Mouse (Mus musculus): ENCODE measurements around the gene Ntn1. TPM values are rescaled to one million over a fixed set of nuclear protein-coding genes. Genes with fewer than 3 reads are reported as not detected.

The Ntn1 gene
- polyA plus RNA-seq, 1 experiment from 2014 or later: 15.7 TPM

- Histone ChIP-seq H3K4me3 (ENCODE audit: low read depth, low read length) (no peak overlapping the region), H3K4me1 (ENCODE audit: control insufficient read depth, insufficient read depth, low read length) (0 out of 2 replicates have a peak, but pooled peaks cover 3% of the 10 kb centered on the region), H3K27me3 (ENCODE audit: control insufficient read depth, insufficient read depth, low read length) (no peaks in the 10 kb centered on the region), H3K27ac (ENCODE audit: low read depth, low read length) (no peak overlapping the region), H3K9ac (replicated peaks; ENCODE audit: low read depth, low read length) (no peak overlapping the region), H3K36me3 (ENCODE audit: control insufficient read depth, insufficient read depth, low read length) (no peaks in the 10 kb centered on the region), H3K9me3 (ENCODE audit: control insufficient read depth, low read length) (no peaks in the 10 kb centered on the region), H3K4me2 (ENCODE audit: low read depth, low read length) (no peak overlapping the region)
- no peak for ATAC-seq (ENCODE audit: low read depth)
- 74% methylated on average over 8 of the region's 8 CpGs for WGBS
These were observed 201.5 kb downstream of the Ntn1 start for GRCm38 (mm10) chr11:68199103-68199502.

GRCm38 (mm10) chr11:68198696-68199095, 201.9 kb downstream of the Ntn1 start:
- Histone ChIP-seq H3K4me1 (ENCODE audit: control insufficient read depth, insufficient read depth, low read length) (no peaks in the 10 kb centered on the region), H3K36me3 (ENCODE audit: control insufficient read depth, insufficient read depth, low read length) (no peaks in the 10 kb centered on the region), H3K27me3 (ENCODE audit: control insufficient read depth, insufficient read depth, low read length) (no peaks in the 10 kb centered on the region), H3K4me3 (ENCODE audit: low read depth, low read length) (no peak overlapping the region), H3K9ac (replicated peaks; ENCODE audit: low read depth, low read length) (no peak overlapping the region), H3K9me3 (ENCODE audit: control insufficient read depth, low read length) (no peaks in the 10 kb centered on the region), H3K4me2 (ENCODE audit: low read depth, low read length) (no peak overlapping the region), H3K27ac (ENCODE audit: low read depth, low read length) (no peak overlapping the region)
- no peak for ATAC-seq (ENCODE audit: low read depth)
- WGBS: 66% methylated on average over 10 of the region's 10 CpGs

- Histone ChIP-seq H3K36me3 (ENCODE audit: control insufficient read depth, insufficient read depth, low read length) (no peaks in the 10 kb centered on the region), H3K4me3 (ENCODE audit: low read depth, low read length) (no peak overlapping the region), H3K4me2 (ENCODE audit: low read depth, low read length) (no peak overlapping the region), H3K27ac (ENCODE audit: low read depth, low read length) (no peak overlapping the region), H3K9me3 (ENCODE audit: control insufficient read depth, low read length) (no peaks in the 10 kb centered on the region), H3K27me3 (ENCODE audit: control insufficient read depth, insufficient read depth, low read length) (no peaks in the 10 kb centered on the region), H3K9ac (replicated peaks; ENCODE audit: low read depth, low read length) (no peak overlapping the region), H3K4me1 (ENCODE audit: control insufficient read depth, insufficient read depth, low read length) (no peaks in the 10 kb centered on the region)
- ATAC-seq (ENCODE audit: low read depth): no peak
- WGBS: 96% methylated on average over 11 of the region's 11 CpGs
These were observed 203.2 kb downstream of the Ntn1 start for GRCm38 (mm10) chr11:68197471-68197870.

- H3K4me2 ChIP-seq (ENCODE audit: low read depth, low read length): no peak overlapping the region
- 68% methylated on average over 6 of the region's 6 CpGs for whole genome bisulfite sequencing
- H3K4me1 ChIP-seq (ENCODE audit: control insufficient read depth, insufficient read depth, low read length): no peaks in the 10 kb centered on the region
- no peaks in the 10 kb centered on the region for H3K27me3 ChIP-seq (ENCODE audit: control insufficient read depth, insufficient read depth, low read length)
- no peak overlapping the region for H3K9ac ChIP-seq (replicated peaks; ENCODE audit: low read depth, low read length)
- no peaks in the 10 kb centered on the region for H3K9me3 ChIP-seq (ENCODE audit: control insufficient read depth, low read length)
- no peak overlapping the region for H3K27ac ChIP-seq (ENCODE audit: low read depth, low read length)
- H3K4me3 ChIP-seq (ENCODE audit: low read depth, low read length): no peak overlapping the region
- no peak for ATAC-seq (ENCODE audit: low read depth)
- no peaks in the 10 kb centered on the region for H3K36me3 ChIP-seq (ENCODE audit: control insufficient read depth, insufficient read depth, low read length)
These were observed 204.1 kb downstream of the Ntn1 start for GRCm38 (mm10) chr11:68196566-68196965.

GRCm38 (mm10) chr11:68195693-68196176, 204.9 kb downstream of the Ntn1 start:
- Histone ChIP-seq H3K9ac (replicated peaks; ENCODE audit: low read depth, low read length) (no peak overlapping the region), H3K27me3 (ENCODE audit: control insufficient read depth, insufficient read depth, low read length) (no peaks in the 10 kb centered on the region), H3K4me1 (ENCODE audit: control insufficient read depth, insufficient read depth, low read length) (no peaks in the 10 kb centered on the region), H3K36me3 (ENCODE audit: control insufficient read depth, insufficient read depth, low read length) (no peaks in the 10 kb centered on the region), H3K9me3 (ENCODE audit: control insufficient read depth, low read length) (no peaks in the 10 kb centered on the region), H3K27ac (ENCODE audit: low read depth, low read length) (no peak overlapping the region), H3K4me2 (ENCODE audit: low read depth, low read length) (no peak overlapping the region), H3K4me3 (ENCODE audit: low read depth, low read length) (no peak overlapping the region)
- ATAC-seq (ENCODE audit: low read depth): peak; percentile 56; the same call in 1 of the 2 replicates
- 65% methylated on average over 10 of the region's 10 CpGs for WGBS

- no peak overlapping the region for H3K4me2 ChIP-seq (ENCODE audit: low read depth, low read length)
- H3K27ac ChIP-seq (ENCODE audit: low read depth, low read length): no peak overlapping the region
- no peak overlapping the region for H3K4me3 ChIP-seq (ENCODE audit: low read depth, low read length)
- ATAC-seq (ENCODE audit: low read depth): no peak
- no peak overlapping the region for H3K9ac ChIP-seq (replicated peaks; ENCODE audit: low read depth, low read length)
- no peaks in the 10 kb centered on the region for H3K9me3 ChIP-seq (ENCODE audit: control insufficient read depth, low read length)
- H3K36me3 ChIP-seq (ENCODE audit: control insufficient read depth, insufficient read depth, low read length): no peaks in the 10 kb centered on the region
- H3K27me3 ChIP-seq (ENCODE audit: control insufficient read depth, insufficient read depth, low read length): no peaks in the 10 kb centered on the region
- H3K4me1 ChIP-seq (ENCODE audit: control insufficient read depth, insufficient read depth, low read length): no peaks in the 10 kb centered on the region
- WGBS: 59% methylated on average over 6 of the region's 6 CpGs
These were observed 205.5 kb downstream of the Ntn1 start for GRCm38 (mm10) chr11:68195168-68195567.

- H3K27me3 ChIP-seq (ENCODE audit: control insufficient read depth, insufficient read depth, low read length): no peaks in the 10 kb centered on the region
- no peak overlapping the region for H3K9ac ChIP-seq (replicated peaks; ENCODE audit: low read depth, low read length)
- H3K9me3 ChIP-seq (ENCODE audit: control insufficient read depth, low read length): no peaks in the 10 kb centered on the region
- H3K4me2 ChIP-seq (ENCODE audit: low read depth, low read length): no peak overlapping the region
- H3K27ac ChIP-seq (ENCODE audit: low read depth, low read length): no peak overlapping the region
- 0 out of 2 replicates have a peak, but pooled peaks cover 3% of the 10 kb centered on the region for H3K4me1 ChIP-seq (ENCODE audit: control insufficient read depth, insufficient read depth, low read length)
- no peak overlapping the region for H3K4me3 ChIP-seq (ENCODE audit: low read depth, low read length)
- WGBS: 86% methylated on average over 5 of the region's 5 CpGs
- ATAC-seq (ENCODE audit: low read depth): no peak
- H3K36me3 ChIP-seq (ENCODE audit: control insufficient read depth, insufficient read depth, low read length): no peaks in the 10 kb centered on the region
These were observed 209.8 kb downstream of the Ntn1 start for GRCm38 (mm10) chr11:68190849-68191248.

GRCm38 (mm10) chr11:68188695-68189201, 211.9 kb downstream of the Ntn1 start:
- Histone ChIP-seq H3K9ac (replicated peaks; ENCODE audit: low read depth, low read length) (no peak overlapping the region), H3K9me3 (ENCODE audit: control insufficient read depth, low read length) (no peaks in the 10 kb centered on the region), H3K4me2 (ENCODE audit: low read depth, low read length) (no peak overlapping the region), H3K4me1 (ENCODE audit: control insufficient read depth, insufficient read depth, low read length) (0 out of 2 replicates have a peak, but pooled peaks cover 3% of the 10 kb centered on the region), H3K27ac (ENCODE audit: low read depth, low read length) (no peak overlapping the region), H3K4me3 (ENCODE audit: low read depth, low read length) (no peak overlapping the region), H3K27me3 (ENCODE audit: control insufficient read depth, insufficient read depth, low read length) (no peaks in the 10 kb centered on the region), H3K36me3 (ENCODE audit: control insufficient read depth, insufficient read depth, low read length) (no peaks in the 10 kb centered on the region)
- 63% methylated on average over 12 of the region's 12 CpGs for WGBS
- no peak for ATAC-seq (ENCODE audit: low read depth)

GRCm38 (mm10) chr11:68187242-68187641, 213.4 kb downstream of the Ntn1 start:
- no peak overlapping the region for H3K27ac ChIP-seq (ENCODE audit: low read depth, low read length)
- no peaks in the 10 kb centered on the region for H3K9me3 ChIP-seq (ENCODE audit: control insufficient read depth, low read length)
- no peak overlapping the region for H3K4me3 ChIP-seq (ENCODE audit: low read depth, low read length)
- H3K36me3 ChIP-seq (ENCODE audit: control insufficient read depth, insufficient read depth, low read length): no peaks in the 10 kb centered on the region
- 73% methylated on average over 8 of the region's 8 CpGs for WGBS
- no peak for ATAC-seq (ENCODE audit: low read depth)
- no peak overlapping the region for H3K4me2 ChIP-seq (ENCODE audit: low read depth, low read length)
- H3K9ac ChIP-seq (replicated peaks; ENCODE audit: low read depth, low read length): no peak overlapping the region
- no peaks in the 10 kb centered on the region for H3K27me3 ChIP-seq (ENCODE audit: control insufficient read depth, insufficient read depth, low read length)
- 0 out of 2 replicates have a peak, but pooled peaks cover 3% of the 10 kb centered on the region for H3K4me1 ChIP-seq (ENCODE audit: control insufficient read depth, insufficient read depth, low read length)
